Mouse (Mus musculus) CH12.LX (cell line): ENCODE results near the gene Bad. TPM values are rescaled to one million over a fixed set of nuclear protein-coding genes. Genes with fewer than 3 reads are reported as not detected.

Experiments used
- DNase-seq: peaks from one replicate; pipeline ENCODE4 v3.0.0-alpha.2; 2013; ENCODE audit errors: extremely low read depth
- H3K27ac ChIP-seq: 2 replicates; pipeline ENCODE4 v1.5.1; 2012; ENCODE audit warnings: low read depth, mild to moderate bottlenecking, control low read depth, moderate library complexity; ENCODE audit not compliant: insufficient read depth
- H3K27me3 ChIP-seq: replicated peaks from 2 replicates; pipeline ENCODE3; 2012; ENCODE audit warnings: inconsistent platforms
- H3K36me3 ChIP-seq, 2 experiments: replicated peaks in 1 of 2; 2 replicates each; pipeline versions ENCODE3 to v1.6.1; 2012; ENCODE audit warnings: inconsistent platforms in 1 of 2, low read length in 1 of 2, mild to moderate bottlenecking in 1 of 2, mixed read lengths in 1 of 2, moderate library complexity in 1 of 2; ENCODE audit not compliant: control insufficient read depth in 1 of 2, insufficient read depth in 1 of 2
- H3K4me1 ChIP-seq, 2 experiments: 2 replicates each; pipeline ENCODE4 v1.6.1; 2012; ENCODE audit warnings: inconsistent platforms in 1 of 2, moderate library complexity in 1 of 2; ENCODE audit not compliant: insufficient read depth in 2 of 2, control insufficient read depth in 1 of 2
- H3K4me2 ChIP-seq: 2 replicates; pipeline ENCODE4 v1.6.1; 2012; ENCODE audit warnings: low read depth, mild to moderate bottlenecking, control low read depth; ENCODE audit not compliant: poor library complexity, insufficient read depth, severe bottlenecking
- H3K4me3 ChIP-seq, 3 experiments: fragments of 150-350 bp in 1 of 3; sonication (generic) in 1 of 3; replicated peaks in 1 of 3; 2 replicates each; pipeline versions ENCODE3 to v1.5.1; 2011 to 2012; ENCODE audit warnings: low read depth in 2 of 3, low read length in 2 of 3, mild to moderate bottlenecking in 2 of 3, moderate library complexity in 2 of 3, control low read depth in 1 of 3, improper control_type of control experiment in 1 of 3, inconsistent platforms in 1 of 3, mixed read lengths in 1 of 3; ENCODE audit not compliant: poor library complexity in 1 of 3
- H3K79me2 ChIP-seq: replicated peaks from 2 replicates; pipeline ENCODE4 v1.6.1; 2012; ENCODE audit warnings: mild to moderate bottlenecking, moderate library complexity; ENCODE audit not compliant: control insufficient read depth, poor library complexity, insufficient read depth, severe bottlenecking; ENCODE audit errors: extremely low read depth
- H3K9ac ChIP-seq: 2 replicates; pipeline ENCODE4 v1.6.1; 2012; ENCODE audit warnings: low read depth, mild to moderate bottlenecking, control low read depth, moderate library complexity; ENCODE audit not compliant: insufficient read depth
- H3K9me3 ChIP-seq: replicated peaks from 2 replicates; pipeline ENCODE3; 2012; ENCODE audit warnings: low read length, inconsistent platforms, mixed read lengths
- BHLHE40 ChIP-seq: IDR thresholded peaks from 2 replicates; pipeline ENCODE4 v1.6.1; 2011; ENCODE audit warnings: mild to moderate bottlenecking, low read depth, low read length, improper control_type of control experiment
- CHD1 ChIP-seq: IDR thresholded peaks from 2 replicates; pipeline ENCODE4 v1.6.1; 2012; ENCODE audit warnings: low read depth, low read length, improper control_type of control experiment, inconsistent platforms
- CHD2 ChIP-seq: IDR thresholded peaks from 2 replicates; pipeline ENCODE4 v1.6.1; 2011; ENCODE audit warnings: low read length, improper control_type of control experiment
- ELF1 ChIP-seq: IDR thresholded peaks from 2 replicates; pipeline ENCODE4 v1.6.1; 2014; ENCODE audit warnings: low read depth, mild to moderate bottlenecking, inconsistent platforms, low read length, improper control_type of control experiment
- EP300 ChIP-seq: IDR thresholded peaks from 2 replicates; pipeline ENCODE4 v1.6.1; 2011; ENCODE audit warnings: low read length, improper control_type of control experiment
- ETS1 ChIP-seq: conservative IDR thresholded peaks from 2 replicates; pipeline ENCODE4 v1.6.1; 2012; ENCODE audit warnings: low read depth, mild to moderate bottlenecking, inconsistent platforms, low read length, improper control_type of control experiment, moderate library complexity
- HCFC1 ChIP-seq: IDR thresholded peaks from 2 replicates; pipeline ENCODE4 v1.6.1; 2012; ENCODE audit warnings: low read depth, mild to moderate bottlenecking, inconsistent platforms, low read length, improper control_type of control experiment
- IRF4 ChIP-seq: IDR thresholded peaks from 2 replicates; pipeline ENCODE4 v1.6.1; 2014; ENCODE audit warnings: low read depth, mild to moderate bottlenecking, inconsistent platforms, low read length, improper control_type of control experiment
- MAX ChIP-seq: IDR thresholded peaks from 2 replicates; pipeline ENCODE4 v1.6.1; 2011; ENCODE audit warnings: low read length, improper control_type of control experiment
- MAZ ChIP-seq: IDR thresholded peaks from 2 replicates; pipeline ENCODE4 v1.6.1; 2012; ENCODE audit warnings: low read depth, mild to moderate bottlenecking, inconsistent platforms, low read length, improper control_type of control experiment, moderate library complexity
- MXI1 ChIP-seq: IDR thresholded peaks from 2 replicates; pipeline ENCODE4 v1.6.1; 2011; ENCODE audit warnings: mild to moderate bottlenecking, low read depth, low read length, improper control_type of control experiment
- NELFE ChIP-seq: IDR thresholded peaks from 2 replicates; pipeline ENCODE4 v1.6.1; 2011; ENCODE audit warnings: low read depth, low read length, improper control_type of control experiment
- NRF1 ChIP-seq: IDR thresholded peaks from 2 replicates; pipeline ENCODE4 v1.6.1; 2014; ENCODE audit warnings: low read depth, mild to moderate bottlenecking, inconsistent platforms, low read length, improper control_type of control experiment, moderate library complexity
- POLR2A ChIP-seq: IDR thresholded peaks from 2 replicates; pipeline ENCODE4 v1.6.1; 2011; ENCODE audit warnings: low read depth, mild to moderate bottlenecking, improper control_type of control experiment, low read length
- POLR2AphosphoS2 ChIP-seq: IDR thresholded peaks from 2 replicates; pipeline ENCODE4 v1.6.1; 2011; ENCODE audit warnings: low read depth, low read length, improper control_type of control experiment
- RCOR1 ChIP-seq: conservative IDR thresholded peaks from 2 replicates; pipeline ENCODE4 v1.6.1; 2012; ENCODE audit warnings: low read depth, mild to moderate bottlenecking, inconsistent platforms, low read length, improper control_type of control experiment
- SMC3 ChIP-seq: IDR thresholded peaks from 2 replicates; pipeline ENCODE4 v1.6.1; 2011; ENCODE audit warnings: low read depth, low read length, improper control_type of control experiment
- TBP ChIP-seq: conservative IDR thresholded peaks from 2 replicates; pipeline ENCODE4 v1.6.1; 2011; ENCODE audit warnings: low read depth, low read length, improper control_type of control experiment
- TCF12 ChIP-seq: IDR thresholded peaks from 2 replicates; pipeline ENCODE4 v1.6.1; 2014; ENCODE audit warnings: low read depth, mild to moderate bottlenecking, inconsistent platforms, low read length, improper control_type of control experiment
- UBTF ChIP-seq: IDR thresholded peaks from 2 replicates; pipeline ENCODE4 v1.6.1; 2012; ENCODE audit warnings: low read depth, mild to moderate bottlenecking, inconsistent platforms, low read length, improper control_type of control experiment, moderate library complexity
- USF1 ChIP-seq: IDR thresholded peaks from 2 replicates; pipeline ENCODE4 v1.6.1; 2014; ENCODE audit warnings: low read depth, mild to moderate bottlenecking, inconsistent platforms, low read length, improper control_type of control experiment
- USF2 ChIP-seq: conservative IDR thresholded peaks from 2 replicates; pipeline ENCODE4 v1.6.1; 2011; ENCODE audit warnings: low read depth, low read length, improper control_type of control experiment
- ZKSCAN1 ChIP-seq: IDR thresholded peaks from 2 replicates; pipeline ENCODE4 v1.6.1; 2012; ENCODE audit warnings: low read depth, inconsistent platforms, low read length, improper control_type of control experiment, borderline replicate concordance
- ZMIZ1 ChIP-seq: IDR thresholded peaks from 2 replicates; pipeline ENCODE4 v1.6.1; 2012; ENCODE audit warnings: low read depth, mild to moderate bottlenecking, inconsistent platforms, low read length, improper control_type of control experiment
- ZNF384 ChIP-seq: IDR thresholded peaks from 2 replicates; pipeline ENCODE4 v1.6.1; 2012; ENCODE audit warnings: low read depth, low read length, improper control_type of control experiment, inconsistent platforms
- dilution Hi-C: fragments of 300-500 bp; cut with MboI; formaldehyde crosslinking; loops from 2 replicates; pipeline ENCODE4 v1.14.3; 2020; ENCODE audit warnings: low sequenced_read_pairs; ENCODE audit not compliant: extremely low pct_unique_long_range_greater_than_20kb, extremely low pct_ligation_motif_present
- in situ Hi-C: fragments of 300-500 bp; cut with MboI; formaldehyde crosslinking; loops from 3 replicates; pipeline ENCODE4 v1.14.3; 2019; ENCODE audit warnings: low sequenced_read_pairs, low pct_ligation_motif_present, low pct_unique_long_range_greater_than_20kb, mixed read lengths
- polyA plus RNA-seq: library from polyadenylated mRNA; unstranded; fragments of >175 nt; gene quantifications from 2 replicates; pipeline ENCODE4 v1.2.1, GENCODE M21; 2012; ENCODE audit warnings: low read depth; ENCODE audit not compliant: insufficient read length
- total RNA-seq, 2 experiments: library from RNA; depleted of rRNA; stranded (reverse); fragments of 300-350 nt in 1 of 2; fragments of >200 nt in 1 of 2; gene quantifications; 2 replicates each; pipeline ENCODE4 v1.2.3; 2012 to 2014

Bad gene
- total and polyA plus RNA-seq, 3 experiments = 27.7 to 38.0 (median 33.3) TPM

- Histone ChIP-seq H3K4me1 (peaks cover 0 to 4% of the 10 kb centered on the region in 2 experiments; a peak in 2 of 4 replicates), H3K9me3 (no peaks in the 10 kb centered on the region), H3K27ac (no peak overlapping the region), H3K4me3 (no peak overlapping the region), H3K4me2 (no peak overlapping the region), H3K79me2 (no peaks in the 10 kb centered on the region), H3K36me3 (peaks cover 0 to 11% of the 10 kb centered on the region in 2 experiments), H3K9ac (no peak overlapping the region), H3K27me3 (no peaks in the 10 kb centered on the region)
- TF ChIP-seq USF1 (no peak), USF2 (no peak), ZKSCAN1 (no peak), IRF4 (no peak), CHD1 (no peak), RCOR1 (no peak), HCFC1 (no peak), MXI1 (no peak), NELFE (no peak), NRF1 (no peak), POLR2A (no peak), EP300 (no peak), BHLHE40 (no peak)
- dilution Hi-C loops = no loop called here
- no peak for DNase-seq
- in situ Hi-C loops = no loop called here
These were observed 8.0 kb upstream of the Bad start for GRCm38 (mm10) chr19:6933436-6934194.

DNA sequence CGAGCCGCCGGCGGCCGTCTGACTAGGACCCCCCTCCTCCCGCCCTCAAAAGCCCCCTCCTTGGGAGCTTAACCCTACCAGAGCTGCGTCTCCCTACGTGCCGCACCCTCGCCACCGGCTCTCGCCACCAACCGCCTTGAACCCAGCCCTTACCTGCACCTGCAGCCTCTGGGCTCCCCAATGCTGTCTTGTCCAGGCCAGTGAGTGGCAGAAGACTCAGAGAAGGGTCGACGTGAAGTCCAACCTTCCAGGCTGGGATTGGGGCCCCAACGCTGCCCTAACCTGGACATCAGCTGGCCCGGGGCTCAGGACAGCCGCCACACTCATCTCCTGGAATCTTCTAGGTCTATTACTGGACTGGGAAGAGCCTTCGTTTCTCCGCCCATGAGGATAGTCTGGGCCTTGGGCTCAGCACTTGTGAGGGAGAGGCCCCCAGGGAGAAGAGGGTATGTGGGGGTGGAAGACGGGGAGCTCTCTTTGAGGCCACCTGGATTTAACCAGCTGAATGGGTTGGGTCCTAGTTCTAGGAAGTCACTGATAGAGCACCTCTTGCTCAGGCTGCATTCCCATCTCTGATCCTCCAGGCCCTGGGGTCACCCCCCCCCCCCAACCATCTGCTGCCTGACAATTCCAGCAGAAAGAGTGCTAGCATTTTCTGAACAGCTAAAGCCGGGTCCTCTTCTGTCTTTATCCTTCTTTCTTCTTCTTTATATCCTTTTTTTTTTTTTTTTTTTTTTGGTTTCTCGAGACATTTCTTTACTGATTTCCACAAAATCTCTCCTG is 7.3 kb upstream of the Bad start, which contains the start of gene Kcnk4:
Kcnk4 (minus strand) TSS at position 321 of the 783 bp plus-strand sequence.
- no peaks in the 10 kb centered on the region for H3K27me3 ChIP-seq
- H3K79me2 ChIP-seq = no peaks in the 10 kb centered on the region
- no peak for TF ChIP-seq ETS1
- no peak for TF ChIP-seq RCOR1
- no peak for TF ChIP-seq HCFC1
- TF ChIP-seq ZNF384 = no peak
- no peak for TF ChIP-seq TCF12
- no peak for TF ChIP-seq BHLHE40
- no peak for TF ChIP-seq TBP
- TF ChIP-seq POLR2AphosphoS2 = no peak
- no peak for TF ChIP-seq ZMIZ1
- no peak for TF ChIP-seq MAZ
- TF ChIP-seq ELF1 = no peak
- no peak for TF ChIP-seq SMC3
- TF ChIP-seq POLR2A = no peak
- TF ChIP-seq CHD2 = no peak
- no peak for TF ChIP-seq UBTF
- no peak for TF ChIP-seq MAX
- peaks cover 0 to 11% of the 10 kb centered on the region in 2 experiments for H3K36me3 ChIP-seq
- H3K27ac ChIP-seq = no peak within 1 kb of the TSS
- H3K4me1 ChIP-seq = peaks cover 0 to 4% of the 10 kb centered on the region in 2 experiments; a peak in 2 of 4 replicates
- dilution Hi-C loops = no loop called here
- no peak within 1 kb of the TSS for H3K4me3 ChIP-seq
- H3K4me2 ChIP-seq = no peak within 1 kb of the TSS
- no peak within 1 kb of the TSS for H3K9ac ChIP-seq
- DNase-seq = no peak
- in situ Hi-C loops = no loop called here
- H3K9me3 ChIP-seq = no peaks in the 10 kb centered on the region
